Mouse (Mus musculus) MEL (cell line): ENCODE measurements around the gene Gnas.

Experiments used
- CHD2 ChIP-seq: IDR thresholded peaks from 2 replicates; pipeline ENCODE4 v1.6.1; 2011; ENCODE audit warnings: low read length, improper control_type of control experiment
- CTCF ChIP-seq, 3 experiments: IDR thresholded peaks in 2 of 3; conservative IDR thresholded peaks in 1 of 3; 2 replicates each; pipeline ENCODE4 v1.5.1; 2011 to 2012; ENCODE audit warnings: low read length in 3 of 3, low read depth in 2 of 3, mild to moderate bottlenecking in 2 of 3, improper control_type of control experiment in 1 of 3, inconsistent platforms in 1 of 3, mixed read lengths in 1 of 3, moderate library complexity in 1 of 3; ENCODE audit not compliant: control insufficient read depth in 1 of 3, insufficient read depth in 1 of 3, poor library complexity in 1 of 3, severe bottlenecking in 1 of 3
- EP300 ChIP-seq, 2 experiments: IDR thresholded peaks; 2 replicates each; pipeline ENCODE4 v1.6.1; 2011; ENCODE audit warnings: improper control_type of control experiment in 2 of 2, low read length in 2 of 2, low read depth in 1 of 2, mild to moderate bottlenecking in 1 of 2
- ETS1 ChIP-seq: IDR thresholded peaks from 2 replicates; pipeline ENCODE4 v1.6.1; 2012; ENCODE audit warnings: low read depth, mild to moderate bottlenecking, inconsistent platforms, low read length, improper control_type of control experiment, moderate library complexity
- MEF2A ChIP-seq: IDR thresholded peaks from 2 replicates; pipeline ENCODE4 v1.6.1; 2014; ENCODE audit warnings: low read depth, mild to moderate bottlenecking, inconsistent platforms, low read length, improper control_type of control experiment; ENCODE audit not compliant: poor library complexity, insufficient replicate concordance, severe bottlenecking; ENCODE audit errors: extremely low read depth
- MXI1 ChIP-seq: IDR thresholded peaks from 2 replicates; pipeline ENCODE4 v1.6.1; 2011; ENCODE audit warnings: mild to moderate bottlenecking, low read depth, low read length, improper control_type of control experiment
- POLR2A ChIP-seq, 2 experiments: IDR thresholded peaks; 2 replicates each; pipeline ENCODE4 v1.6.1; 2011 to 2012; ENCODE audit warnings: low read length in 2 of 2, mild to moderate bottlenecking in 2 of 2, control low read depth in 1 of 2, improper control_type of control experiment in 1 of 2, low read depth in 1 of 2, moderate library complexity in 1 of 2; ENCODE audit not compliant: control insufficient read depth in 1 of 2, insufficient read depth in 1 of 2, poor library complexity in 1 of 2
- POLR2AphosphoS2 ChIP-seq: IDR thresholded peaks from 2 replicates; pipeline ENCODE4 v1.6.1; 2011; ENCODE audit warnings: low read length, improper control_type of control experiment
- POLR2AphosphoS5 ChIP-seq: IDR thresholded peaks from 2 replicates; pipeline ENCODE4 v1.6.1; 2012; ENCODE audit warnings: low read depth, borderline replicate concordance, mild to moderate bottlenecking, inconsistent platforms, low read length, moderate library complexity, mixed read lengths
- RAD21 ChIP-seq: IDR thresholded peaks from 2 replicates; pipeline ENCODE4 v1.6.1; 2011; ENCODE audit warnings: mild to moderate bottlenecking, low read depth, low read length, improper control_type of control experiment
- TAL1 ChIP-seq: IDR thresholded peaks from 2 replicates; pipeline ENCODE4 v1.6.1; 2012; ENCODE audit warnings: mild to moderate bottlenecking, inconsistent platforms, low read length, moderate library complexity, mixed read lengths
- UBTF ChIP-seq: IDR thresholded peaks from 2 replicates; pipeline ENCODE4 v1.6.1; 2012; ENCODE audit warnings: low read depth, mild to moderate bottlenecking, inconsistent platforms, low read length, improper control_type of control experiment, moderate library complexity, borderline replicate concordance; ENCODE audit not compliant: insufficient read depth
- ZMIZ1 ChIP-seq: IDR thresholded peaks from 2 replicates; pipeline ENCODE4 v1.6.1; 2012; ENCODE audit warnings: low read depth, mild to moderate bottlenecking, inconsistent platforms, low read length, improper control_type of control experiment, moderate library complexity
- ZNF384 ChIP-seq: IDR thresholded peaks from 2 replicates; pipeline ENCODE4 v1.6.1; 2012; ENCODE audit warnings: low read depth, mild to moderate bottlenecking, inconsistent platforms, low read length, improper control_type of control experiment

DNA sequence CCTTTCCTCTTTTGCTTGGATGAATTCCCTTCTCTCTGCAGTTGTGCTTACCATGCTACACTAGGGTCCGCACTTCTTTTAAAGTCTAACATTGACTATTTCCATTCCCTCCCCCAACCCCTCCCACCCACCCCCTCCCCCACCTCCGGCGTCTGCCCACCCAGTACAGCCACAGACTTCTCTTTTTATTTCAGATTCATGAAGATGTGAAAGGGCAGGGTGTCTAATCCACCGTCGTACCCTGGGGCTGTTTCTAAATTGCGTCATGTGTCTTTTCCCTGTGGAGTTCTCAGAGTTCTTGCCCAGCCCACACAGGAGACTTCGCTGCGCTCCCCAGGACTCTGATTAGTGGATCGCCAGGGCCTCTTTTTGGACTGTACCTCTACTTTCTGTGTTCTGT, 108.4 kb downstream of the Gnas start:
- TF ChIP-seq TAL1 (no peak), CTCF (IDR thresholded peaks at IDR 0.05 in 2 of 3, conservative IDR thresholded peaks at IDR 0.05 in 1 of 3; ENCODE audit: control insufficient read depth in 1 of 3, insufficient read depth in 1 of 3, low read depth in 2 of 3, low read length in 3 of 3, poor library complexity in 1 of 3, severe bottlenecking in 1 of 3) (no peak), UBTF (no peak), CHD2 (no peak), POLR2A (IDR thresholded peaks at IDR 0.05; ENCODE audit: control insufficient read depth in 1 of 2, insufficient read depth in 1 of 2, low read depth in 1 of 2, low read length in 2 of 2, poor library complexity in 1 of 2) (no peak), MEF2A (no peak), ZMIZ1 (no peak), POLR2AphosphoS5 (no peak), ZNF384 (no peak), RAD21 (no peak), MXI1 (no peak), ETS1 (no peak), EP300 (IDR thresholded peaks at IDR 0.05; ENCODE audit: low read depth in 1 of 2, low read length in 2 of 2) (no peak), POLR2AphosphoS2 (no peak)
